Mouse (Mus musculus) adrenal gland (tissue): Measurements from ENCODE around the gene Pgs1.

Experiments used
- intact Hi-C: fragments of 180-260 bp; cut with DNase I; formaldehyde crosslinking; loops from one replicate; pipeline ENCODE4 v1.15.1; 2025

The Pgs1 gene

GRCm38 (mm10) chr11:117999260-117999934, 13.3 kb downstream of the Pgs1 start:
- intact Hi-C loops, result no loop called here

GRCm38 (mm10) chr11:118000083-118000482, 14.0 kb downstream of the Pgs1 start:
- intact Hi-C loops, result no loop called here

- intact Hi-C loops, result no loop called here
Measured at GRCm38 (mm10) chr11:118000565-118001215, 14.6 kb downstream of the Pgs1 start.

GRCm38 (mm10) chr11:118003176-118003575, 17.1 kb downstream of the Pgs1 start:
- intact Hi-C loops, result no loop called here

- intact Hi-C loops, result no loop called here
Measured at GRCm38 (mm10) chr11:118003718-118004117, 17.6 kb downstream of the Pgs1 start.

GRCm38 (mm10) chr11:118004217-118004616, 18.1 kb downstream of the Pgs1 start:
- intact Hi-C loops, result no loop called here

GRCm38 (mm10) chr11:118007460-118008143, 21.5 kb downstream of the Pgs1 start:
- intact Hi-C loops, result no loop called here

GRCm38 (mm10) chr11:118008144-118008805, 22.2 kb downstream of the Pgs1 start:
- intact Hi-C loops, result no loop called here

- intact Hi-C loops, result no loop called here
Measured at GRCm38 (mm10) chr11:118008843-118009242, 22.8 kb downstream of the Pgs1 start.

GRCm38 (mm10) chr11:118009865-118010571, 23.9 kb downstream of the Pgs1 start:
- intact Hi-C loops, result no loop called here

- intact Hi-C loops, result no loop called here
Measured at GRCm38 (mm10) chr11:118012595-118012994, 26.5 kb downstream of the Pgs1 start.

- intact Hi-C loops, result no loop called here
Measured at GRCm38 (mm10) chr11:118013339-118013738, 27.2 kb downstream of the Pgs1 start.

- intact Hi-C loops, result no loop called here
Measured at GRCm38 (mm10) chr11:118014391-118014995, 28.4 kb downstream of the Pgs1 start.

GRCm38 (mm10) chr11:118015381-118016145, 29.5 kb downstream of the Pgs1 start:
- intact Hi-C loops, result no loop called here

GRCm38 (mm10) chr11:118018328-118018727, 32.2 kb downstream of the Pgs1 start:
- intact Hi-C loops, result no loop called here

- intact Hi-C loops, result loop anchor here (1.0 to 5.0 kb wide), 3 partner anchors 52 to 150 kb away; partner anchors contain the start of genes Socs3 and Tha1
Measured at GRCm38 (mm10) chr11:118021806-118022205, 35.7 kb downstream of the Pgs1 start.

- intact Hi-C loops, result loop anchor here (5.0 kb wide), 1 partner anchor 151 kb away; the partner anchor contains the start of gene Tha1
Measured at GRCm38 (mm10) chr11:118023475-118023874, 37.4 kb downstream of the Pgs1 start.

GRCm38 (mm10) chr11:118024111-118024510, 38.0 kb downstream of the Pgs1 start:
- intact Hi-C loops, result loop anchor here (5.0 kb wide), 1 partner anchor 152 kb away; the partner anchor contains the start of gene Tha1

GRCm38 (mm10) chr11:118029170-118029569, 43.1 kb downstream of the Pgs1 start:
- intact Hi-C loops, result no loop called here

- intact Hi-C loops, result no loop called here
Measured at GRCm38 (mm10) chr11:118031134-118031533, 45.0 kb downstream of the Pgs1 start.
